Mouse (Mus musculus): Measurements from ENCODE around the gene Ech1. TPM values are rescaled to one million over a fixed set of nuclear protein-coding genes. Genes with fewer than 3 reads are reported as not detected.

Gene Ech1
- polyA plus RNA-seq (2012; fragmentation: generic; extraction: Trizol): 132 TPM

DNA sequence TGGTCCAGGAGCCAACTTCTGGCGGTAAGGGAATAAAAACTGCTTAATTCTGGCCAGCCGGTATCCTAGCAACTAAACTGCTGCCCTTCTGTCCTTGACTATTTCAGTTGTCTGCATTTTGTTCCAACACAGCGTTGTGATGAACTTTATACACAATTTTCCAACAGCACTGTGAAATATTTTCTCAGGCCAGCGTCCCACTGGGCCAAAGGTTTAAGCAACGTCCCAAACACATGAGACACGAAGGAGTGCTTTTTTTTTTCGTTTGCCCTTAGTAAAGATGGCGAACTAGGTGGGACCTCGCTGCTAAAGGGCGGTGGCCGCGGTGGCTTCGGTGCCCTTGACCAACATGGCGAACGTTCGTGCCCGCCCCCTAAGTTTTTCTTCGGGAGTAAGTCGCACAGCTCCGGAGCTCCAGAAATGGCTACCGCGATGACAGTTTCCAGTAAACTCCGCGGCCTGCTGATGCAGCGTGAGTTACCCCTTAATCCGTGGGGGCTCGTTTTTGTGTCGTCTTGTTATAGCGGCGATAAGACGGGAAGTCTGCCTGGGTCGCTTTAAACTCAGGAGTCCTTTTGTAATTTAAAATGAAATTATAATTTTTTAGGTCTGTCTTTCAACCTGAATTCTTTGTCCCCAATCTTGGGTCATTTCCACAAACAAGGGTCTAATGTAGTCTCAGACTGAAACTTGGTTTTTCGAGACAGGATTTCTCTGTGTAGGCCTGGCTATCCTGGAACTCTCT is at the start of gene Ech1:
Gene Ech1 (plus strand): TSS at position 277 of the 745 bp plus-strand sequence.
- H3K27me3 ChIP-seq (ENCODE audit: control insufficient read depth, insufficient read depth, insufficient read length): no peaks in the 10 kb centered on the region
- H3K4me2 ChIP-seq (ENCODE audit: low read depth): peak within 1 kb of the TSS; percentile 85
- peaks cover 24% of the 10 kb centered on the region for H3K36me3 ChIP-seq (ENCODE audit: control insufficient read depth, insufficient read depth)
- peak within 1 kb of the TSS; percentile 34 for H3K4me3 ChIP-seq
- TF ChIP-seq POLR2A (IDR thresholded peaks at IDR 0.05; ENCODE audit: insufficient read length, low read depth) (peak; percentile 59), POLR2AphosphoS2 (IDR thresholded peaks at IDR 0.05; ENCODE audit: insufficient read length, low read depth) (peak; percentile 46), MAX (IDR thresholded peaks at IDR 0.05; ENCODE audit: low read depth) (no peak)
- H3K79me2 ChIP-seq (ENCODE audit: control insufficient read depth, insufficient read depth): no peaks in the 10 kb centered on the region
- H3ac ChIP-seq (ENCODE audit: control insufficient read depth, insufficient read length): no peak within 1 kb of the TSS

DNA sequence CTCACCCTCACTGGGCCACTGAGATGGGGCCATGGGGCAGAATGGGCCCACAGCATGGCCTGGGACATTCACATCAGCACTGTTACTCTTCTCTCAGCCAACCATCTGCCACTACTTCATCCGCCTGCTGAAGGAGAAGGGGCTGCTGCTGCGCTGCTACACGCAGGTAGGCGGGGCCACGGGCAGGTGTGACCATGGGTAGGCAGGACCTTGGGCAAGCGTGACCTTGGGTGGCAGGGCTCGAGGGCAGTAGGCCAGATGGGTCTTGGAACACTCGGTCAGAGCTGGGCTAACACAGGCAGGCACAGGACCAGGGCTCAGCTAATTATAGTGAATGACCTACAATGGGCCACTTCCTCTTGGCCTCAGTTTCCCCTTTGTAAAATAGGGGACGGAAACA is 46.2 kb upstream of the Ech1 start:
- Histone ChIP-seq H3K27me3 (ENCODE audit: control insufficient read depth, insufficient read depth, insufficient read length) (no peaks in the 10 kb centered on the region), H3K4me2 (ENCODE audit: low read depth) (no peak overlapping the region), H3K36me3 (ENCODE audit: control insufficient read depth, insufficient read depth) (peaks cover 8% of the 10 kb centered on the region), H3ac (ENCODE audit: control insufficient read depth, insufficient read length) (no peak overlapping the region), H3K4me3 (no peak overlapping the region), H3K79me2 (ENCODE audit: control insufficient read depth, insufficient read depth) (no peaks in the 10 kb centered on the region)
- TF ChIP-seq MAX (IDR thresholded peaks at IDR 0.05; ENCODE audit: low read depth): no peak
- no peak for TF ChIP-seq MYOG (IDR thresholded peaks at IDR 0.05; ENCODE audit: control insufficient read depth in 1 of 3, insufficient read depth in 1 of 3, insufficient read length in 2 of 3, low read depth in 2 of 3)
- TF ChIP-seq TCF12 (IDR thresholded peaks at IDR 0.05; ENCODE audit: insufficient read depth, poor library complexity, severe bottlenecking): no peak
- TF ChIP-seq POLR2A (IDR thresholded peaks at IDR 0.05; ENCODE audit: insufficient read length, low read depth): no peak
- TF ChIP-seq REST (IDR thresholded peaks at IDR 0.05; ENCODE audit: insufficient read depth, insufficient read length): no peak
- TF ChIP-seq POLR2AphosphoS2 (IDR thresholded peaks at IDR 0.05; ENCODE audit: insufficient read length, low read depth): no peak
- no peak for TF ChIP-seq SRF (IDR thresholded peaks at IDR 0.05; ENCODE audit: control insufficient read depth, insufficient read length, low read depth)
- no peak for TF ChIP-seq E2F4 (IDR thresholded peaks at IDR 0.05; ENCODE audit: insufficient read depth)

DNA sequence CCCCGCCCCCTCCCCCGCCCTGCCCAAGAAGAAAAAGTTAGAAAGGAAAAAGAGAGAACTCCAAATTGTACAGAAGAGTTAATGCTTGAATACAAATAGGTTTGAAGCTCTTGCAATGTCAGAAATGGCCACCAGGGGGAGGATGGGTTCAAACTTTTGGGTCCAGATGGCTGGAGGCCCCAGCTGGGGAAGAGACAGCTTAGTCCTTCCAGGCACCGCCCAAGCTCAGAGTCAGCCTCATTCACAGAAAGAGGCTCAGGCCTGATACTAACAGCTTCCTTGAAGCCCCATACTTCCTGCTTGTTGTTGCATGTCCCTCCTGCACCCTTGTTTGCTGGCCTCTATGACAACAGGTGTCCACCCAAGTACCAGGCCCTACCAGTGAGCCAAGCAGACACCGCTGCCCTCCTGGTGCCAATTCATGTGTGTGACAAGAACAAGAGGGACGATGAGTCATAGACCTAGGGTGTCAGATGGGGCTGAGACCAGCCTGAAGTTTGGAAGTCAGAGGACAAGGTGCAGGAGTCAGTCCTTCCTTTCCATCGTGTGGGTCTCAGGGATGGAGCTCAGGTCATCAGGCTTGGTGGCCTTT is 44.9 kb upstream of the Ech1 start:
- TF ChIP-seq TCF3 (IDR thresholded peaks at IDR 0.05; ENCODE audit: insufficient read length, low read depth) (no peak), TCF12 (IDR thresholded peaks at IDR 0.05; ENCODE audit: insufficient read depth, poor library complexity, severe bottlenecking) (no peak), MYOD1 (IDR thresholded peaks at IDR 0.05; ENCODE audit: control insufficient read depth in 1 of 3, insufficient read length in 2 of 3, low read depth in 2 of 3) (peak in 2 of 3 experiments; percentile 43 to 83), CEBPB (IDR thresholded peaks at IDR 0.05; ENCODE audit: insufficient read depth, poor library complexity, severe bottlenecking) (no peak), USF1 (IDR thresholded peaks at IDR 0.05; ENCODE audit: low read depth) (no peak), POLR2A (IDR thresholded peaks at IDR 0.05; ENCODE audit: insufficient read length, low read depth) (no peak), MYOG (IDR thresholded peaks at IDR 0.05; ENCODE audit: control insufficient read depth in 1 of 3, insufficient read depth in 1 of 3, insufficient read length in 2 of 3, low read depth in 2 of 3) (peak in 2 of 3 experiments; percentile 15 to 56), POLR2AphosphoS2 (IDR thresholded peaks at IDR 0.05; ENCODE audit: insufficient read length, low read depth) (no peak), SRF (IDR thresholded peaks at IDR 0.05; ENCODE audit: control insufficient read depth, insufficient read length, low read depth) (no peak), REST (IDR thresholded peaks at IDR 0.05; ENCODE audit: insufficient read depth, insufficient read length) (no peak)
- peaks cover 8% of the 10 kb centered on the region for H3K36me3 ChIP-seq (ENCODE audit: control insufficient read depth, insufficient read depth)
- no peak overlapping the region for H3K4me2 ChIP-seq (ENCODE audit: low read depth)
- no peak overlapping the region for H3K4me3 ChIP-seq
- no peak overlapping the region for H3ac ChIP-seq (ENCODE audit: control insufficient read depth, insufficient read length)
- H3K27me3 ChIP-seq (ENCODE audit: control insufficient read depth, insufficient read depth, insufficient read length): no peaks in the 10 kb centered on the region
- H3K79me2 ChIP-seq (ENCODE audit: control insufficient read depth, insufficient read depth): no peaks in the 10 kb centered on the region

DNA sequence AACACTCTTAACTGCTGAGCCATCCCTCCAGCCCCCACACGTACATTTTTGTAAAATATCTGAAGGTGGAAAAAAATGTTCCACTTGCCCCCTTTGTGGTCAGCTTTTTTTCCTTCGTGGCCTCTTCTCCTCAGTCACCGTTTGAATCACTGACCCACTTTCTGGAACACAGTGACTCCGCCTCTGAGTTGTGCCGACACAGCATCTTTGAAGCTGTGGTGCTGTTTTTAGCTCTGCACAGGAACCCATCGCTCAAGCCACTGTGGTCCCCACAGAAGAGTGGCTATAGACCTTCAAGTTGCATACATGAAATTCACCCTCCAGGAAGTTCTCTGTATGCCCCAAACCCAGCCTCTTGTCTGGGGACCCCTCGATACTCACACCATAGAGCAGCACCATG is 44.2 kb upstream of the Ech1 start:
- no peaks in the 10 kb centered on the region for H3K27me3 ChIP-seq (ENCODE audit: control insufficient read depth, insufficient read depth, insufficient read length)
- no peaks in the 10 kb centered on the region for H3K79me2 ChIP-seq (ENCODE audit: control insufficient read depth, insufficient read depth)
- TF ChIP-seq SRF (IDR thresholded peaks at IDR 0.05; ENCODE audit: control insufficient read depth, insufficient read length, low read depth): no peak
- no peak for TF ChIP-seq USF1 (IDR thresholded peaks at IDR 0.05; ENCODE audit: low read depth)
- no peak for TF ChIP-seq MAX (IDR thresholded peaks at IDR 0.05; ENCODE audit: low read depth)
- no peak for TF ChIP-seq TCF3 (IDR thresholded peaks at IDR 0.05; ENCODE audit: insufficient read length, low read depth)
- TF ChIP-seq MYOG (IDR thresholded peaks at IDR 0.05; ENCODE audit: control insufficient read depth in 1 of 3, insufficient read depth in 1 of 3, insufficient read length in 2 of 3, low read depth in 2 of 3): no peak
- no peak for TF ChIP-seq REST (IDR thresholded peaks at IDR 0.05; ENCODE audit: insufficient read depth, insufficient read length)
- TF ChIP-seq TCF12 (IDR thresholded peaks at IDR 0.05; ENCODE audit: insufficient read depth, poor library complexity, severe bottlenecking): no peak
- TF ChIP-seq POLR2AphosphoS2 (IDR thresholded peaks at IDR 0.05; ENCODE audit: insufficient read length, low read depth): no peak
- no peak for TF ChIP-seq E2F4 (IDR thresholded peaks at IDR 0.05; ENCODE audit: insufficient read depth)
- TF ChIP-seq MYOD1 (IDR thresholded peaks at IDR 0.05; ENCODE audit: control insufficient read depth in 1 of 3, insufficient read length in 2 of 3, low read depth in 2 of 3): no peak
- H3ac ChIP-seq (ENCODE audit: control insufficient read depth, insufficient read length): no peak overlapping the region
- no peak overlapping the region for H3K4me3 ChIP-seq
- no peak overlapping the region for H3K4me2 ChIP-seq (ENCODE audit: low read depth)
- H3K36me3 ChIP-seq (ENCODE audit: control insufficient read depth, insufficient read depth): peaks cover 8% of the 10 kb centered on the region

DNA sequence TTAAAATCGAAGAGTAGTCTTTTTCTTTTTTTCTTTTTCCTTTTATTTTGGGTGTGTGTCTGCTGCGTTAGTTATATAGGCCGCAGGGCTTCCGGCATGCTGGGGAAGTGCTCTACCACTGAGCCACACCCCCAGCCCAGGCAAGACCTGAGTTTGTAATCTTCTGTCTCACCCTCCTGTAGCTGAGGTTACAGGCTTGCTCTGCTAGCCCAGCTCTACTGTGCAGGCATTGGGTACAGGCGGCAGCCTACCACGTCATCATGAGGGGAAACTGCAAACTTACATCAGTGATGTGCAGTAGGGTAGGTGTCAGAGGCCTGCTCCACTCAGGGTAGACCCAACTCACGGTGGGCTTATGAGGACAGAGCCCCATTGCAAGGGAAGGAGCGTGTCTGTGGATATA is 43.8 kb upstream of the Ech1 start:
- no peak overlapping the region for H3ac ChIP-seq (ENCODE audit: control insufficient read depth, insufficient read length)
- H3K79me2 ChIP-seq (ENCODE audit: control insufficient read depth, insufficient read depth): no peaks in the 10 kb centered on the region
- H3K36me3 ChIP-seq (ENCODE audit: control insufficient read depth, insufficient read depth): peaks cover 8% of the 10 kb centered on the region
- H3K4me3 ChIP-seq: no peak overlapping the region
- H3K4me2 ChIP-seq (ENCODE audit: low read depth): no peak overlapping the region
- no peak for TF ChIP-seq POLR2AphosphoS2 (IDR thresholded peaks at IDR 0.05; ENCODE audit: insufficient read length, low read depth)
- TF ChIP-seq MYOG (IDR thresholded peaks at IDR 0.05; ENCODE audit: control insufficient read depth in 1 of 3, insufficient read depth in 1 of 3, insufficient read length in 2 of 3, low read depth in 2 of 3): no peak
- TF ChIP-seq TCF12 (IDR thresholded peaks at IDR 0.05; ENCODE audit: insufficient read depth, poor library complexity, severe bottlenecking): no peak
- TF ChIP-seq SRF (IDR thresholded peaks at IDR 0.05; ENCODE audit: control insufficient read depth, insufficient read length, low read depth): no peak
- no peak for TF ChIP-seq USF1 (IDR thresholded peaks at IDR 0.05; ENCODE audit: low read depth)
- no peaks in the 10 kb centered on the region for H3K27me3 ChIP-seq (ENCODE audit: control insufficient read depth, insufficient read depth, insufficient read length)

Measured in myocyte (in vitro differentiated cells).